ENCODE assay signal across 11 mouse cellular contexts in the genomic region with DNA sequence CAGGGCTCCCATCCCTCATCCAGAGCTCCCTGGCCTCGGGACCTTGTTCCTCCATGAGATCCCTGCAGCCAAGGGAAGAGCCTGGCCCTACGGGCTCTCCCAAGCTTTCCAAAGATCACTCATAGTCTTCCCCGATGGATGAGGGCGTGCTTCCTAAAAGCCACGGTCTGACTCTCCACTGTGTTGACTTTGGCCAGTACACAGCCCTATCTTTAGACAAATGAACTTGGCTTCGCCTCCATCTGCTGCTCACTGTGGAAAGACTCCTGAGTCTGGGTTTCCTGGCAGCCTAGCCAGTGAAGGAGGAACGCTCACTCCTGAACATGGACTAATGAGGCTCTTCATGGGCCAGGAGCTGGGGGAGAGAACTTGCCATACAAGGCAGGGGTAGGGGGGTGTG.
A peak's percentile ranks its signal among the peaks of the same experiment; 100 is the strongest.
DNase-seq lines count a peak whose midpoint lies in the region; ATAC-seq lines count a peak whose summit lies in the region.
"Had no signal": no experiment of that assay in that cellular context is flagged by ENCODE, and none has a peak within 500 bp of the region (broad histone marks: within the 10 kb centered on the region; RNA-seq: fewer than 3 reads in every experiment).

No protein-coding gene starts in this region.

- 62% methylated on average over 7 of the region's 7 CpGs for WGBS in heart, embryonic 11.5 days (ENCODE audit: insufficient replicate concordance)
- 89% methylated on average over 7 of the region's 7 CpGs for WGBS in midbrain, embryonic 15.5 days

- peak; percentile 82 to 91 for DNase-seq in heart, adult 18-20 months
- DNase-seq in cerebellum, postnatal 10 days = peak; percentile 73 to 76
- DNase-seq in heart, postnatal 14 days = peak; percentile 56 to 64
- peak; percentile 56 for DNase-seq in lung, postnatal 10 days
- no peak for DNase-seq in spleen, postnatal 14 days (ENCODE audit: low spot score in 2 of 2)
- DNase-seq in layer of hippocampus, adult 11-12 months (ENCODE audit: low spot score) = no peak
- DNase-seq: thymus, postnatal 25 days had no signal

- H3K9ac ChIP-seq in heart, embryonic 11.5 days (ENCODE audit: low read depth, low read length) = no peak overlapping the region
- H3K9ac ChIP-seq in midbrain, embryonic 15.5 days = no peak overlapping the region
- H3K9ac ChIP-seq: embryonic facial prominence, embryonic 13.5 days; lung, embryonic 15.5 days had no signal

- H3K9me3 ChIP-seq in heart, embryonic 11.5 days (replicated peaks; ENCODE audit: control insufficient read depth, low read length) = no peaks in the 10 kb centered on the region
- H3K9me3 ChIP-seq in midbrain, embryonic 15.5 days = no peaks in the 10 kb centered on the region
- H3K9me3 ChIP-seq: embryonic facial prominence, embryonic 13.5 days; lung, embryonic 15.5 days had no signal

- peaks cover 3% of the 10 kb centered on the region; the same call in 1 of the 2 replicates for H3K4me1 ChIP-seq in heart, embryonic 11.5 days (ENCODE audit: control insufficient read depth, insufficient read depth, low read length)
- H3K4me1 ChIP-seq in midbrain, embryonic 15.5 days = peaks cover 5% of the 10 kb centered on the region; the same call in 1 of the 2 replicates
- H3K4me1 ChIP-seq: lung, embryonic 15.5 days had no signal

- intact Hi-C loops in heart, postnatal 14 days (cut with DNase I) = no loop called here

- H3K27me3 ChIP-seq in heart, embryonic 11.5 days (ENCODE audit: control insufficient read depth, insufficient read depth, low read length) = peaks cover 5% of the 10 kb centered on the region; the same call in 1 of the 2 replicates
- H3K27me3 ChIP-seq in midbrain, embryonic 15.5 days (replicated peaks) = no peaks in the 10 kb centered on the region
- H3K27me3 ChIP-seq: embryonic facial prominence, embryonic 13.5 days; lung, embryonic 15.5 days had no signal

- no peaks in the 10 kb centered on the region for H3K36me3 ChIP-seq in heart, embryonic 11.5 days (ENCODE audit: control insufficient read depth, insufficient read depth, low read length)
- no peaks in the 10 kb centered on the region for H3K36me3 ChIP-seq in midbrain, embryonic 15.5 days (replicated peaks)

- no peak overlapping the region for H3K4me3 ChIP-seq in heart, embryonic 11.5 days (ENCODE audit: low read depth, low read length)
- no peak overlapping the region for H3K4me3 ChIP-seq in midbrain, embryonic 15.5 days
- H3K4me3 ChIP-seq: embryonic facial prominence, embryonic 13.5 days; lung, embryonic 15.5 days had no signal

- no peak overlapping the region for H3K27ac ChIP-seq in heart, embryonic 11.5 days (ENCODE audit: low read depth, low read length)
- H3K27ac ChIP-seq in midbrain, embryonic 15.5 days = no peak overlapping the region
- H3K27ac ChIP-seq: embryonic facial prominence, embryonic 13.5 days; lung, embryonic 15.5 days had no signal

- H3K4me2 ChIP-seq in heart, embryonic 11.5 days = no peak overlapping the region
- no peak overlapping the region for H3K4me2 ChIP-seq in midbrain, embryonic 15.5 days
- H3K4me2 ChIP-seq: embryonic facial prominence, embryonic 13.5 days; lung, embryonic 15.5 days had no signal

- no peak for ATAC-seq in heart, embryonic 11.5 days (replicated peaks; ENCODE audit: insufficient number of reproducible peaks, low FRiP score, low TSS enrichment)
- no peak for ATAC-seq in midbrain, embryonic 15.5 days (replicated peaks)

Comparison
In these comparisons a context has a peak if more than half of its experiments do, and no peak if none do; other contexts are left out.
1. DNase-seq: peak in heart, adult 18-20 months (2 of 2), cerebellum, postnatal 10 days (2 of 2), heart, postnatal 14 days (2 of 2) and lung, postnatal 10 days (single experiment); none in spleen, postnatal 14 days (0 of 2) and layer of hippocampus, adult 11-12 months (single experiment).